Mouse (Mus musculus): ENCODE measurements around the gene Ddi2. TPM values are rescaled to one million over a fixed set of nuclear protein-coding genes. Genes with fewer than 3 reads are reported as not detected.
A peak's percentile ranks its signal among the peaks of the same experiment; 100 is the strongest.

The Ddi2 gene
- total RNA-seq, 4 experiments from 2014 or later, result 53.9 to 63.4 (median 56.8) TPM

- no peak for DNase-seq (ENCODE audit: low spot score in 2 of 2)
Measured at GRCm38 (mm10) chr4:141656932-141657331, 66.3 kb downstream of the Ddi2 start.

GRCm38 (mm10) chr4:141655908-141656608 lies 67.2 kb downstream of the Ddi2 start:
- peak; percentile 45 to 75 for DNase-seq (ENCODE audit: low spot score in 2 of 2)

DNA sequence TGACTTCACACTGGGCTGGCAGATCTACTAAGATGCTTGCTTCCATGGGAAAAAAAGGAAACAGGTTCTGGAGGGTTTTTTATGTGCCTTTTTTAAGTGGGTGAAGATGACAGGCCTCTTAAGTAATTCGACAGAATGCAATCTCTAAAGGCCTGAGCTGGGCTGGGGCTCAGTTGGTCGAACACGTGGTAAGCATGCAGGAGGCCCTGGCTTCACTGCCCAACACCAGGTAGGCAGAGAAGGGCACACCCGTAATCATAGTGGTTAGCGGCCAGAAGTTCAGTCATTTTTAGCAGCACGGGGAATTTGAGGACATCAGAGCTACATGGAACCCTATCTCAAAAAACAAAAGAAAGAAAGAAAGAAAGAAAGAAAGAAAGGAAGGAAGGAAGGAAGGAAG lies 68.7 kb downstream of the Ddi2 start:
- DNase-seq (ENCODE audit: low spot score in 2 of 2), result no peak

GRCm38 (mm10) chr4:141653813-141654212 lies 69.4 kb downstream of the Ddi2 start:
- no peak for DNase-seq (ENCODE audit: low spot score in 2 of 2)

DNA sequence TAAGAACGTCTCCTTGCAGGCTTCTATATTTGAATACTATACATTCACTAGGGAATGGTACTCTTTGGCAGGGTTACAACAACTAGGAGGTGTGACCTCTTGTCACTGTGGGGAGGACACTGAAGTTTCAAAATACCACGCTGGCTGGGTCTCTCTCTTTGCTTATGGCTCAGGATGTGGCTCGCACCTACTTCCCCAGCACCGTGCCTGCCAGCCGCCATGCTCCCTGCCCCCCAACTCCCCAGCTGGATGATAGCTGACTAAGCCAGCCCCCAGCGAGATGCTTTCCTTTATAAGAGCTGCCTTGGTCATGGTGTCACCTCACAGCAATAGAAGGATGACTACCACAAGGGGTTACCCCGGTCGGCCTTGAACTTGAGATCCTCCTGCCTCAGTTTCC lies 70.2 kb downstream of the Ddi2 start:
- no peak for DNase-seq (ENCODE audit: low spot score in 2 of 2)

- DNase-seq (ENCODE audit: low spot score in 2 of 2), result no peak
Measured at GRCm38 (mm10) chr4:141651944-141652343, 71.3 kb downstream of the Ddi2 start.

DNA sequence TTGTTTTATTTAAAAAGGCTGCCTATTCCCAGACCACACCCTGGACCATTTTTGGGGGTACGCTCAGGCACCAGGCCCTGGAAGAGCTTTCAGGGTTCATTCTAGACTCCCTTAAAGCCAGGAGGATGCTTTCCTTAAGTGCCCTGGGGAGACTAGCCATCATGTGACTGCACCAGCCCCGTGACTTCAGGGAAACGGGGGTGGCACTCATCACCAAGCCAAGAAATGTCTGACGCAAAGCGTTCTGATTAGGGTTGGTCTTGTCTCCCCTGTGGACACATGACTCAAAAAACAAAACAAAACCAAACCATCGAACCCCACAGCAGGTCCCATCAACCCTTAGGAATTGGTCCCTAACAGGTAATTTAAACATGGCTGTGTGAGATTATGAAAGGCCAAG lies 71.9 kb downstream of the Ddi2 start:
- DNase-seq (ENCODE audit: low spot score in 2 of 2), result no peak

GRCm38 (mm10) chr4:141649244-141649643 lies 74.0 kb downstream of the Ddi2 start:
- no peak for DNase-seq (ENCODE audit: low spot score in 2 of 2)

GRCm38 (mm10) chr4:141648262-141648661 lies 75.0 kb downstream of the Ddi2 start:
- DNase-seq (ENCODE audit: low spot score in 2 of 2), result peak in 1 of 2 experiments; percentile 53

DNA sequence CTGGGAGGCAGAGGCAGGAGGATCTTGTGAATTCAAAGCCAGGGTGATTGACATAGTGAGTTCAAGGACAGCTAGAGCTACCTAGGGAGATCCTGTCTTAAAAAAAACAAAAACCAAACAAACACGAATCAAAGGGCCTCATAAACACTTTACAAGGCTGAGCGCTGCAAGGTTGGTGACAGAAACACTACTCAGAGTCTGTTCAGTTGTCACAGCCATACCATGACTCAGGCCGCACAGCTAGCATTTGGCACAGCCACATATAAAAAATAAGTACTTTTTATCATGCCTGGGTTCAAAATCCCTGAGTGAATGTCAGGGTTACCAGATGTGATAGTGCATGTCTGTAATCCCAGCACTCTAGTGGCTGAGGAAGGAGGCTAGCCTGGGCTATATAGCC lies 76.0 kb downstream of the Ddi2 start:
- no peak for DNase-seq (ENCODE audit: low spot score in 2 of 2)

DNA sequence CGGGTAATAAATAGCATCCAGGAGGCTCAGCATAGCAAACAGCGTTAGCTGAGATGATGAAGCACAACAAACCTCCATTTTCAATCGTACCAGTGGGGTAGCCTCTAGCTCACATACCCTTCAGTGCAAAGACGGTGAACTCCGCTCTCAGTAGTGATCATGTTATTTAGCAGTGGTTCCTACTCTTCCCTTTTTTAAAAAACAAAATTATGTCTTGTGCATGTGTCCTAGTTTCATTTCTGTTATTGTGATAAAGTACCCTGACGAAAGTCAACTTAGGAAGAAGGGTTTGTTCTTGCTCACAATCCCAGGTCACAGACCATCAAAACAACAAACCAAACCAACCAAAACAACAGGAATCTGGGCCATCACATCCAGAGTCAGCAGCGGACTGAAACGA lies 77.2 kb downstream of the Ddi2 start:
- no peak for DNase-seq (ENCODE audit: low spot score in 2 of 2)

- DNase-seq (ENCODE audit: low spot score in 2 of 2), result peak; percentile 71 to 75
Measured at GRCm38 (mm10) chr4:141643118-141643855, 79.9 kb downstream of the Ddi2 start.

GRCm38 (mm10) chr4:141641961-141642811 lies 81.0 kb downstream of the Ddi2 start:
- DNase-seq (ENCODE audit: low spot score in 2 of 2), result no peak

DNA sequence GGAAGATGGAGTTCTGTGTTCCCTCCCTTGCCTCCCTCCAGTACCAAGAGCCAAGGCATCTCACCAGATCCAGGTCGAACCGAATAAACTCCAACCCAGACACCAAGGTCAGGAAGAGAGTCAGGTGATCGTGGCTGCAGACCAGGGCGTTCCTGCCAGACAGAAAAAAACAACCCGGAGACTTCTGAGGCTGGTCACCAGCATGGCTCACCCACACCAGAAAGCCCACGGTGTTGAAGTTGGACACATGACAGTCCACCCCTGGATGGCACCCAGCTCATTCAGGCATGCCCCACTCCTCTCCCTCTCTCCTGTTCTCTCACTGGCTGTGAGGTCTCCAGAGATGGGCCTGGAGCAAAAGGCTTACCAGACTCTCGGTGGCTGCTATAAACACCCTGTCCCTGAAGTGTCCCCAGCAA lies 81.9 kb downstream of the Ddi2 start:
- DNase-seq (ENCODE audit: low spot score in 2 of 2), result peak; percentile 35 to 50

GRCm38 (mm10) chr4:141639474-141639873 lies 83.7 kb downstream of the Ddi2 start:
- DNase-seq (ENCODE audit: low spot score in 2 of 2), result no peak

DNA sequence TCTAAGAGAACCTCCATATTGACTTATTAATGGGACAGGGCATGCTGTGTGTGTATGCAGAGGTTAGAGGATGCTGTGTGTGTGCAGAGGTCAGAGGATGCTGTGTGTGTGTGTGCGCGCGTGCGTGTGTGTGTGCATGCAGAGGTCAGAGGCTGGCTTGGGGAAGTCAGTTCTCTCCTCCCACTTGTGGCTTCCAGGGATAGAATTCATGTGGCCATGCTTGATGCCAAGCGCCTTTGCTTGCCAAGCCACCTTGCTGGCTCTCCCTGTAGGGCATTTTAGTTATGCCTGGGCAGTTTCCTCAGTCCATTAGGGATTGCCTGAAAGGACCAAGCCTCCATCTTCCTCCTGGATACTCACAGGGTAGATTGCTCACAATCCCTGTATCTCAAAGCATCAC lies 86.5 kb downstream of the Ddi2 start:
- DNase-seq (ENCODE audit: low spot score in 2 of 2), result no peak

DNA sequence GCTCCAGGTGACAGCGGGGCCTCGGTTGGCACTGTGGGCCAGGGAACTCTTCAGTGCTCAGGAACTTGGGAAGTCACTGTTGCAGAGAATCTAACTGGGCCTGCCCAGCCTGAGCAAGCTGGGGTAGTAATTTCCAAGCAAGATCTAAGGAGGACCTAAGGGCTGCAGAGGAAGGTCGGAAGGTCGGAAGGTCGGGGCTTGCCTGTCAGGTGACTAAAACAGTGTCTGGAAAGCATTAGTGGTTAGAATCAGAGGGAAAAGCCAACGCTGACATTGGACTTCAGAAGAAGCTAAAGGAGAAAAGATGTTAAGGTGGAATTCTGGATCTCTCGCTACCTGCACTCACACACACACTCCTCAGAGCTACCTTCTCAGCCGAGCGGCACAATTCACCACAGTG lies 87.2 kb downstream of the Ddi2 start:
- DNase-seq (ENCODE audit: low spot score in 2 of 2), result no peak

DNA sequence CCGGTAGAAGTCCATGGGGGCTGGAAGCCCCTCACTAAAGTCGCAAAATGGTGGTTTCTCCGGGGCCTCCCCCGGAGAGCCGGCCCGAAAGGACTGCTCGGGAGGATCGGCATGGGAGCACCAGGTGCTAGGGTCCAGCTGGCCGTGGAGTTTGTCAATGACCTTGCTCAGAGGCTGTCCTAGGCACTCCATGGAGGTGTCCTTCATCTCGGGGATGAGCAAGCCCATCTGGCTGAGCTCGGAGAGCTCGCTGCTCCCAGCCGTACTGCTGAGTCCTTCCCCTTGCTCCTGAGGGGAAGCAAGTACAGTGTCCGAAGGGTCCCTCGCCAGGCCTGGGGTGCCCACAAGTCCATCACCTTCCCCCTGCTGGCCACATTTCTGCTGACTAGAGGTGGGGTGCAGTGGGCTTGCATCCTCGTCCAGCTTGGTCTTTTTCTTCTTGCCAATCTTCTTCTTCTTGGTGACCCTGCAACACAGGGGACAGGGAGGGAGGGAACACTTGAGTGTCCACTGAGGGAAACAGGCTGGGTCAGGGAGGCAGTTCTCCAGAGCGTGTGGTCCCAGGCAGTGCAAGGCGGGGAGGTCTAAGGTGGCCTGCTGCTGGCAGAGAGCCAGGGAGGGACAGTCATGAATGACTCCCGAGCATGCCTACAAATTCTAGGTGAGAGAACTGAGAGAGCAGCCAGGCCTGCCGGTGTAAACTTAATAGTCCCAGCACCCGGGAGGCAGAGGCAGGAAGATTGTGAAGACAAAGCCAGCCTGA lies 90.9 kb downstream of the Ddi2 start:
- DNase-seq (ENCODE audit: low spot score in 2 of 2), result no peak

DNA sequence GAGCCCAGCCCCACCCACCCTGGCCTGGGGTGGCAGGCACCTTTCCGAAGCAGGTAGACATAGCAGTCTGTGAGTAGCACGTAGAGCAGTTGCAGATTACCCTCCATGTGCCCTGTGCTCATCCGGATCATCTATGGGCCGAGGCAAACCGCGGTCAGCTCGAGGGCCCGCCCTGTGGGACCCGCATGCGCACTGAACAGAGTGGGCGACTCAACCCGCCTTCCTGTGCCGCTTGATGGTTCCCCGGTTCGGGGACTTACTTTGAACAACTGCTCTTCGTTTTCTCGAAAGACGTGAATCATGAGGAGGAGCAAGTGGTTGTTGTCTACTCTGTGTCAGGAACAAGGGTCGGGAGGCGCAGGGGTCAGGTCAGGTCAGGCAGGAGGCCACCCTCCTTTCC lies 92.0 kb downstream of the Ddi2 start:
- DNase-seq (ENCODE audit: low spot score in 2 of 2), result no peak

GRCm38 (mm10) chr4:141630021-141630420 lies 93.2 kb downstream of the Ddi2 start:
- no peak for DNase-seq (ENCODE audit: low spot score in 2 of 2)

DNA sequence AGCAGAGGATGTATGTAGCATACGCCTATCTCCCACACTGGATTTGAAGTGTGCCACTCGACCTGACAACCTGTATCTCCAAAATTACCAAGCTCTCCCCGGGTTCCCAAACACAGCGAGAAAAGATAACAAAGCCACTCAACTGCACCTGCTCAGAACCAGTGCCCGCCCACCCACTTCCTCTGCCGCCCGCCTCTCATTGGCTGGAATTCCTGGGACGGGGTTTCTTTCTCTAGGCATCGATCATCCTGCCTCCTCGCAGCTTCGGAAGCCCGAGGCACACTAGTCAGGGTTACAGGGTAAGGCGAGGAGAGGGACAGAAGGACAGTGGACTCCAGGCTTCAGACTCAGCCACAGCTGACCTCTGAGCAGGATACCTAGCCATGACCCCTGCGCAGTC lies 94.6 kb downstream of the Ddi2 start:
- no peak for DNase-seq (ENCODE audit: low spot score in 2 of 2)
